Mouse (Mus musculus): ENCODE results near the gene Eya3.
"Not testable (repeated sequence)": the region's sequence is repeated elsewhere in the genome, so short reads cannot be mapped to it uniquely, and the experiment has no call there.

The Eya3 gene

DNA sequence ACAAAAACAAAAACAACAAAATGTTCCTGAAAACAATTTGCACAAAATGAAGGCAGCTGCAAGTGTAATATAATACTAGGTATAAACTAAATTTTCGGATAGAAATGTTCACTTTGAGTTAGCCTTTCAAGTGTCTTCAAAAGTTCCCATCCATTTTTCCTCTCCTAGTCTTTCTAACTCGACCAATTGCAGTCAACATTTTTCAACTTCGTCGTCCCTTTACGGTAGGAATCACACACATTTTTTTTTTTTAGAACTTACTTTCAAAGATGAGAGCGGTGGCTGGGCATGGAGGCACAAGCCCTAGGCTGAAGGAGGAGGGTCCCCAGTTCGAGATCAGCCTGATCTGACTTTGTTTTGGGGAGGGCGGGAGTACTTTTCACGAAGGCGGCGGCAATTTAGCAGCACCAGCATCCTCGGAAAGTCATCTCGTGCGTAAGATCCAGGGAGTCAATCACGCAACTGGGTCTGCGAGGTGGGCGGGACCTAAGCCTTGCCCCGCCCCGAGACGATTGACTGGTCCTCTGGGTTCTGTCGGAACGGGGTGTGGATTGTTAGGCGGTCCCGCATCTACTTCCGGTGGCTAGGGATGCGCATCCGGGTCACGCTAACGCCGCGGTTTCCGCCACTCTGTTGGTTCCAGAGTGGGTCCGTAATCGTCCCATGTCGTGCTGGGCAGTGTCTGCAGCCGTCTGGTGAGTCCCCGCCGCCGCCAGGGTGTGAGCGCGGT is at the start of gene Eya3:
Gene Eya3 (plus strand): TSS at position 527 of the 730 bp plus-strand sequence.
- DNase-seq (ENCODE audit: low spot score in 2 of 2), result peak; percentile 89 to 91

DNA sequence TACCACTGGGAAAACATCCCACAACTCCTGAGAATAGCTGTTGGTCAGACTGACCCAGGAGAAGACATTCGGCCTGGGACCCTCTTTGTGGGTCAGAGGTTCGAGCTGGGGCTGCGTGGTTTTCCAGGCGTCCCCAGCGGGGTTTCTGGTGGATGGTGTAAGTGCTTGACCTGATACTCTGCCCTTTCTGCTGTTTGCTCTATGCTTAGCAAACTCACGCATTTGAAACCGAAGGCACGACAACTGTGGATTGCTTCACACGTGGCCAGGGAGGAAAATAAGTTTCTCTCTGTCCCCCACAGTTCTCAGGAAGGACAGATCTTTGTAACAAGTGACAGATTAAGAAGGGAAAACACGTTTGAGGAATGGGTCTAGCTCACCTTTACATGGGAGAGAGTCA is 48.1 kb upstream of the Eya3 start:
- DNase-seq (ENCODE audit: low spot score in 2 of 2), result no peak

DNA sequence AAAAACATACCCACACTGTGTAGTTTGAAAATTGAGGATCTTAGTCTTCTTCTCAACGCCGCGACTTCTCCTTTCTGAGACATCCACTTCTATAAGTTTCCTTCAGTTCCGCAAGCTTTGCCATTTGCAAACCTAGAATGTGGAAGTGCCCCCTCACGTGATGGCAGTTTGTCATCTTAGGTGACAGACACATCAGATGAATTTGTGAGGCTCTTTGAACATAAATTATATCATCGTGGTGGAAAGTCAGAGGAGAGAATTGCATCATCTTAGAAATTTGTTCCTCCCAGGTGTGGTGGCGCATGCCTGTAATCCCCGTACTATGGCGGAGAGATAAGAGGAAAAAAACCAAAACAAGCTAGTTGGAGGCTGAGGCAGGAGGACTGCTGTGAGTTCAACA is 45.8 kb upstream of the Eya3 start:
- DNase-seq (ENCODE audit: low spot score in 2 of 2), result no peak

DNA sequence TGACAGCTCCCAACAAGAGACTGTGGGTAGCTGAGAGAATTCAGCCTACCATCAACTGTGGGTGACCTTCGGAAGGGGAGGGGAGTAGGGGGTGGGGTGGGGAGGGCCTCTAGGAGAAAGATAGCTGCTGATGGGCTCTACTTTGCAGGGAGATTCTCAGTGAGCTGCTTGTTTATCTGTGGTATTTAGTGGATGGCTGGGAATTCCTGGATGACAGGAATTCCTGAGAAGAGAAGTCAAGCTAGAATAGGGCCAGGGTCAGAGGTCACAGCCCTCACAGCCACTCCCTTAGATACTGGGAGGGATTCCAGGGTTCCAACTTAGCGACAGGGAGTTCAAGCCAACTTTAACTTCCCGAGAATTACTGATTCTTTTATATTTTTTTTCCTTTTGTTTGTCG is 44.6 kb upstream of the Eya3 start:
- no peak for DNase-seq (ENCODE audit: low spot score in 2 of 2)

DNA sequence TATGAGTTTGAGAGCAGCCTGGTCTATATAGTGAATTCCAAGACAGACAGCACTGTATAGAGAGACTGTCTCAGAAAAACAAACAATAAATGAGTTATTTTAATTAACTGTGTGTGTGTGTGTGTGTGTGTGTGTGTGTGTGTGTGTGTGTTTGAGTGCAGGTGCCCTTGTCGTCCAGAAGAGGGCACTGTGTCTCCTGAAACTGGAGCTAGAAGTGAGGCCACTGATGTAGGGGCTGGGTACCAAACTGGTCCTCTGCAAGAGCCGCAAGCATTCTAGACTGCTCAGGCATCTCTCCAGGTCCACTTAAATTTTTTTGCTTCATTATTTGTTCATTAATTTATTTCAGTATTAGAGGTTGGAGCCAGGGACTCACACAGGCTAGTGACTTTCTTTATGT is 39.9 kb upstream of the Eya3 start:
- DNase-seq (ENCODE audit: low spot score in 2 of 2), result no peak

DNA sequence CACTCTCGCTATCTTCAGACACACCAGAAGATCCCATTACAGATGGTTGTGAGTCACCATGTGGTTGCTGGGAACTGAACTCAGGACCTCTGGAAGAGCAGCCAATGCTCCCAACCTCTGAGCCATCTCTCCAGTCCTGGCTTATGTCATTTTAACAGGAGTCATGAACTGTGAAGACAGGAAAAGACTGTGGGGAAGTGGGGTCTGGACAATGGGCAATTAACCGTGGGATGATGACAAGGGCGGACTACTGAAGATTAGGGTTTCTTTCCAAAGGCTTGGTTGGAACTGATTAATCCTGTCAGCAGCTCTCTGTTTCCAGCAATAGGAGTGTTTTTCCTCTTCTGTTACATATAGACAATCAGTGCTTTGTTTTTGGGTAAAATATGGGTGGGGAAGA is 39.0 kb upstream of the Eya3 start:
- no peak for DNase-seq (ENCODE audit: low spot score in 2 of 2)

DNA sequence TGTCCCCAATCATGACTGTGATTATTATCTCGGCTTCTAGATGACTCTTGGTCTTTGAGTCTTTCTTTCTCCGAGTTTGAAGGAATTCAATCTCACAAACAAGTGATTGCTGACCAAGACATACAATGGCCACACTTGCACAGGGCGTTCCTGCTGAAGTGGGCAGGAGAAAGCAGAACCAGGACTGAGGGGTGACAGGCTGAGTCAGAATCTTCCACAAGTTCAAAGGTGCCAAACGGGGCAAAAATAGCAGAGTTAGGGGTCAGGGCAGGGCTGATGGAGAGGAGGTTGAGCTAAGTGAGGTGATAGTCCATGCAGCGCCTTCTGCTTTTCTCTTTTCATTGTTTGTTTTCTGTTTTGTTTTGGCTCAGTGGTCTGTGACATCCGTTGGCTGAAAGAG is 38.3 kb upstream of the Eya3 start:
- no peak for DNase-seq (ENCODE audit: low spot score in 2 of 2)

DNA sequence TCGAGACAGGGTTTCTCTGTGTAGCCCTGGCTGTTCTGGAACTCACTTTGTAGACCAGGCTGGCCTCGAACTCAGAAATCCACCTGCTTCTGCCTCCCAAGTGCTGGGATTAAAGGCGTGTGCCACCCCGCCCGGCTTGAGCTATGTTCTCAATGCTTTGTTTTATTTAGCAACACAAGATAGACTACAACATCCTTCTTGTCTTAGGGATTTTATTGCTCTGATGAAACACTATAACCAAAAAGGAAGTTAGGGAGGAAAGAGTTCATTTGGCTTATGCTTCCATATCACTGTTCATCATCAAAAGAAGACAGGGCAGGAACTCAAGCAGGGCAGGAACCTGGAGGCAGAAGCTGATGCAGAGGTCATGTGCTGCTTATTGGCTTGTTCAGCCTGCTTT is 37.5 kb upstream of the Eya3 start:
- DNase-seq (ENCODE audit: low spot score in 2 of 2), result not testable (repeated sequence)

DNA sequence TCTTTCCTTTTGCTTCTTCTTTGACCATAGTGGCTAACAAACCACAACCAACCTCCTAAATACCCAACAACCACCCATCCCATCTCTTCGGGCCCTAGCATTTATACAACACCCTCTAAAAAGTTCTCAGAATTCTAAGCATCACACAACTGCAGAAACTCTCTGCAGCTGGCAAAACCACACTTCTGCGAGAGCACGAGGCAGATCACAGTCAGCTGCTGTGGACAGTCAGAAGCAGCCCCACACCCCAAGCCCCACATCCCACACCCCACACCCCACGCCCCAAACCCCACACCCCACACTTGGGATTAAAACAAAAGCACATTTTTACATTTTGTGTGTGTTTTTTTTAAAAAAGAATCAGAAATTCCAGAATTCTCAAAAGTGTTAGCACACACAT is 35.3 kb upstream of the Eya3 start:
- DNase-seq (ENCODE audit: low spot score in 2 of 2), result no peak

DNA sequence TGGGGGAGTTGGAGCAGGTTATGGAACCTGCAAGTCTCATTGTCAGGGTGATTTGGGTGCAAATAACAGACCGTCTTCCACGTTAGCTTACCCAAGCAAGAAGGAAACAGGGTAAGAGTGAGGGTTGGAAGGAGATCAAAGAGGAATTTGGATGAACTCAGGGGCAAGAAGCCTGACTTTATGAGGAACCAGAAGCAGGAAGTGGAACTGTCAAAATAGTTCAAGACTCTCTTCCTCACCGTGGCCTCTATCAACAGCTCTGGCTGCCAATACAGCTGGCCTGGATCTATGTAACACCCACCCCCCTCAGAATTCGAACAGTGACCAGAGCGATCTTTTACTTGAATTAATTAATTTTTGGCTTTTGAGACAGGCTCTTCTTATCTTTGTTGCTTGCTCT is 33.0 kb upstream of the Eya3 start:
- DNase-seq (ENCODE audit: low spot score in 2 of 2), result no peak

DNA sequence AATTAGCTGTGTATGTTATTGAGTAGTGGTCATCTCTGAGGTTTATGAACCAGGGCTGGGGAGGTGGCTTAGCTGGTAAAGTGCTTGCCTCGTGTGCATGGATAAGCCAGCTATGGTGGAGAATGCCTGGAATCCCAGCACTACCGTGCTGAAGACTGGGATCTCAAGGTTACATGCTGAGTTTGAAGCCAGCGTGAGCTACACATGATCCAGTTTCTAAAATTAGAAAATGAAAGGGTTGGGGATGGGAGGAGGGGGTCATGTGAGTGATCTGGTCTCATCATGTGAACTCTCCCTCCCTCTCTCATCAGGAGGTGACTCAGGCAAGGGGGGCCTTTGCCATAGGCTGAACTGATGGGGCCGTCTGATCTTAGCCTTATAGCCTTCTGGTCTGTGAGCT is 30.6 kb upstream of the Eya3 start:
- DNase-seq (ENCODE audit: low spot score in 2 of 2), result no peak

DNA sequence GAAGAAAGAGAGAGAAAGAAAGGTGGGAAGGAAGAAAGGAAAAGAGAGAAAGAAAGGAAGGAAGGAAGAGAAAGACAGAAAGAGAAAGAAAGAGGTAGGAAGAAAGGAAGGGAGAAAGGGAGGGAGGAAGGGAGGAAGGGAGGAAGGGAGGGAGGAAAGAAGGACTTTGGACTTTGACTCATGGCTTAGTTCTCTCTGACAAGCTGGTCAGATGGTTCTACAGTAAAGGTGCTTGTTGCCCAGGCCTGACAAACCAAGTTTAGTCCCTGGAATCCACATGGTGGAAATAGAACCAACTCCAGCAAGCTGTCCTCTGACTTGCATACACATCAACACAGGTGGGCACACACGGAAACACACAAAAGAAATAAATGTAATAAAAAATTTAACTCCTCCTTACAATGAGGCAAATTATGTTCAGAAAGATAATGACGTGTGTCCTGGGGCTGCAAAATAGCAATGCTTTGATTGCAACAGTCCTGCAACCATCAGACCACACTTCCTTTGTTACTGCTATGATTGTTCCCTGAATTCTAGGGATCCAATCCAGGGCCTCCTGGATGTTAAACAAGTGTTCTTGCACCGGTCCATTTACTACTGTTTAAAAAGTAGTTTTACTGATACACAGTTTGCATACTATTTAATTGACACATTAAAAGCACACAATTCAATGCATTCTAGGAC is 28.3 kb upstream of the Eya3 start:
- DNase-seq (ENCODE audit: low spot score in 2 of 2), result no peak

DNA sequence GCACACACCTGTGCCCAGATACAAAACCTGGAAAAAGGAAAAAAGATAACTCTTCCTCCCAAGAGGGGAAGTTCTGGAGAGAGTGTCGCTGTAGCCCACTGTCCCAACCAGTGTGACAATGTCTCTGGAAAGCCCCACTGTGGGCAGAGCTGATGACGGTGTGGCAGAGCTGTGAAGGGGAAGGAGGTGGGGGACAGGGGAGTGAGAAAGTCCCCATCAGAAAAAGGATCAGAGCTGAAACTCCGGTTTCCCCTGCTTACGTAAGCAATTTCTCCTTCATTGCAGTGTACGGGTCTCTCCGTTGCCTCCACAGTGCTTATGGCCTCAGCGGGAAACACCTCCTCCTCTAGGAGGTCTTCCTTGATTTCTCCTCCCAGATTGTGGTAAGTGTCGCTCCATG is 27.5 kb upstream of the Eya3 start:
- DNase-seq (ENCODE audit: low spot score in 2 of 2), result no peak

DNA sequence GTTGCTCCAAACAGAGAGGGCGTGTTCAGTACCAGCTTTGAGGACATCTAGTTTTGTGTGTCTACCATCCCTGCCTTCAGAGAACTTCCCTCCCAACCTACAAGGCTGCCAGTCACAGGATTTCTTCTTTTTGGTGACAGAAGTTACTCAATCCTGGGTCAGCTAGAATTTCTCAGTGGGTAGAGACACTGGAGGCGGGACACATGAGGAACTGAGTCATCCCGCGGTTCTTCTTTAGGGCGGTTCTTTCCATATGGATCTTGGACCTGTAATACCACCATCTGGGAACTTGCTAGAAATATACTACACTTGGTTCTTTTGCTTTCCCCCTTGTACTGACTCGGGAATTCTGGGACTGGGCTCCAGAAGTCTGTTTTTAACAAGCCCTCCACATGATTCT is 20.9 kb upstream of the Eya3 start:
- DNase-seq (ENCODE audit: low spot score in 2 of 2), result no peak

DNA sequence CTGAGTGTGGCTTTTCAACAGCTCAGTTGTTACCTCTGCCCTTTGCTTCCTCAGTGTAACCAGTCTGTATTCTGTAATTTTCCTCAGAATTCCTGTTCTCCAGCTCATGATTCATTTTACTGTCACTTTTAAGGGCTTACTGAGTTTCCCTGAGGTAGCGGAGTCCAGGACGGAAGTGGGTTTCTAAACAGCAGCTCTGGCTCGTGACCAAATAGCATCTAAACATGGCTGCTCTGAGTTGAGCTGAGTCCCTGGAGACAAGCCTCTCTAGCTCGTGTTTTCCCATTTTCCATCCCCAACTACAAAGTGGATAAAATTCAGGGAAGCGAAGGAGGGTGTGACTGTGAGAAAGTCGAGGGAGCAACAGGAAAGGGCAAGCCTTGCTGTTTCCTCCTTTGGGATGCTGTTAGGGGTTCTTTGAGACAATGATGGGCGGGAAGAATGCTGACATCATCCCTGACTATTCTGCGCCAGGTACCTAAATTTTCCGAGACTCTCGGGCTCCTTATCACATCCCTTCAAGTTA is 19.9 kb upstream of the Eya3 start:
- DNase-seq (ENCODE audit: low spot score in 2 of 2), result no peak

DNA sequence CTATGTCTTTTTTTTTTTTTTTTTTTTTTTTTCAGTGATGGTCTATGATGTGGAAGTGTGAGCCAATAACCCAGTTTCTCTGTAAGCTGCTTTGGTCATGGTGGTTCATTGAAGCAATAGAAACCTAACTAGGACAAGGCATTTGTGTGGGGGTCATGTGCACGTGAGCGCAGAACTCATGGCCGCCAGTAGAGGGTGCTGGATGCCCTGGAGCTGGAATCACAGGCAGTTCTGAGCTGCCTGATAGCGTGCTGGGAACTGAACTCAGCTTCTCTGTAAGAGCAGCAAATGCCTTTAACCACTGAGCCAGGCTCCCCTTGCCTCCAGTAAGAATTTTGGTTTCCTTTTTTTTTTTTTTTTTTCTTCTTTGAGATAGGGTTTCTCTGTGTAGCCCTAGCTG is 18.7 kb upstream of the Eya3 start:
- no peak for DNase-seq (ENCODE audit: low spot score in 2 of 2)

DNA sequence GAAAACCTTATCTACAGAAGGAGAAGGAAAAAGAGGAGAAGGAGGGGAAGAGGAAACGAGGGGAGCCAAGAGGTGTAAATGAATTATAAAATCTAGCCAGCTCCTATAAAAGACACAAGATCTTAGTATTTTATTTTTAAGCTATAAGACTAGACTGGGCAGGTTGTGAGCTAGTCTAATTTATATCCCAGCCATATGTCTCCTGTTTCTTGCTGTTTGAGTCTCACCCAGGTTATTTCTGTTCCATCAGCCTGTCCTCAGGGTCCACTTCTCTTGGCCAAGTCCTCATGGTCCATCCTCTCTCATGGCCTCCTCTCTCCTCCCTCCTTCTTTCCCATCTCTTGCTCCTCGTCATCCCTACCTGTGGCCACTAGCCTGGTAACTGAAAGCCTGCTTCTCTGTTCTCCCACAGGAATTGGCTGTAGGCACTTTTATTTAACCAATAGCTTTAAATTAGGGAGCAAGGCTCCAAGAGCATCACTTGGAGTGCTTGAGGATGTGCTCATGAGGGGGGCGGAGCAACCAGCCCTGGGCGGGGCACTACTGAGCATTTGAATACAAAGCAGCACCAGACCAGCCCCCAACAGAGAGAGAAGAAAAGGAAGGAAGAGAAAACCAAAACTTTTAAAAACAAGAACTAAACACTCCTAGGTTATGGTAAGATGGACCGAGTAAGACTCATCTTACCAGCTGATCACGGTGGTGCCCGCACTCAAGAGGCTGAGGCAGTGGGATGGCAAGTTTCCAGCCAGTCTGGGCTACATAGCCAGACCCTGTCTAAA is 17.3 kb upstream of the Eya3 start:
- no peak for DNase-seq (ENCODE audit: low spot score in 2 of 2)

DNA sequence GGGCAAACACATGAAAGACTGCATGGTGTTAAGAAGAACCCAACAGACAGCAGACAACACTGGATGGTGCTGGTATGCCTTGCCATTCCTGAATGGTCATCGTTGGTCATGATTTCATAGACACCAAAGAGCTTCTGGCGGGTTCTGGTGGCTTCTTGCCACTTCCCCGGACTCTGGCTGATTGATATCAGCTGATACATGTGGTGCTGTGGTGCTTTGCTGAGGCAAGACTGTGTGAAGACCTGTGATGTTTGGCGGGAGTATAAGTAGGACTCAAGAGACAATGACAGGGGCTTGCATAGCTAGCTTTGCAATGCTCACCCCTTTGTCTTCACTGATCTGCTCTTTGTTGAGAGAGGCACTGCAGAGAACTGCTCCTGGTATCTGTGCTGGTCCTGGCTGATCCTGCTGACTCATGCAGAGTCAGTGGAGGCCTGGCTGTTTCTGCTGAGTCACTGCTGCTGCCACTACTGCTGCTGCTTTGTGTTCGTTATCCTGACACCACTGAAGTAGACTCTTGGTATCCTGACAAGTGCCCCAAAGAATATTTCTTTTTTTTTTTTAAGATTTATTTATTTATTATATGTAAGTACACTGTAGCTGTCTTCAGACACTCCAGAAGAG is 14.6 kb upstream of the Eya3 start:
- DNase-seq (ENCODE audit: low spot score in 2 of 2), result no peak

DNA sequence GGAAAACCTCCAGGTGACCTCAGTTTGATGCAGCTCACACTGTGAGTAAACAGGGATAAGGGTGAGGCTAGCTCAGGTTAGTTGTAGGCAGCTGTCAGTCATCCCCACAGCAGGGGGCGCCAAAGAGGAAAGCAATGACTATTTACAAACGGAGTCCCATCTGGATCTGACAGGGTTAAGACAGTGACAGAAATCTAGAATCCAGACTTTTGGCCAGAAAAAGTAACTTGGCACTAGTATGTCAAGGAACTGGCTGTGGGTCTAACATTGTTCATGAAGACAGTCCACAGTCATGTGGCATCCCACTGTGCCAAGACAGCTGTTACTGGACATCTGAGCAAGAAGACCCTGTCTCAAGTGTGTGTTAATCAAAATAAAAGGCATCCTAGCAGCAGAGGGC is 10.0 kb upstream of the Eya3 start:
- DNase-seq (ENCODE audit: low spot score in 2 of 2), result no peak

DNA sequence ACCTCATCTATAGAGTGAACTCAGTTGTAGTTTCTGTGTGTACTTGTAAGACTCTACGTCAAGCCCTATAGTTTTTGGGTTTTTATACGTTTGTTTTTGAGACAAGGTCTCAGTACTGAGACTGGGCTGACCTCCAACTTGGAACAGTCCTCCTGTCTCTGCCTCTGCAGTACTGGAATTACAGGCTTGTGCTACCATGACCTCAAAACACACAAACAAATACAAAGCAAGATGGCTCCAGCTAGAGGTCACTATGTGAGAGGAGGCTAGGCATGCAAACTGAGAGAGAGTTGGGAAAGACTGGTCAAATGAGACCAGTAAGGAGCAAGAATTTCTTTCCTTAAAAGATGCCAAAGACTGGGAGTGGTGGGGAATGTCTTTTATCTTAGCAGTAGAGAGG is 2.8 kb upstream of the Eya3 start:
- no peak for DNase-seq (ENCODE audit: low spot score in 2 of 2)

DNA sequence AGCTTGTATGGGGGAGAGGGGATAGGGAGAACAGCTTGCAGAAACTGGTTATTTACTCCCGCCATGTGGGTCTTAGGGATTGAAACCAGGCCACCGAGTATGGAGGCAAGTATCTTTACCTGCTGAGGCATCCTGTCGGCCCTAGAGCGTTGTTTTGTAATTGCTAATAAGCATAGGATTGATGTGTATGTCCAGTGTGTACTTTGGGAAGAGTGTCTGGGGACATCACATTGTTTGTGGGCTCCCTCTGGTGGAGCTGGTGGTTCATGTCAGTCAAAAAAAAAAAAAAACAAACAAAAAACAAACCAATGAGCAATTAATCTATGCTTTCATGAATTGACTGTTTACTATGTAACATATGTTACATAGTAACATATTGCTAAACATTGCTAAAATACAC is 2.2 kb upstream of the Eya3 start:
- no peak for DNase-seq (ENCODE audit: low spot score in 2 of 2)

DNA sequence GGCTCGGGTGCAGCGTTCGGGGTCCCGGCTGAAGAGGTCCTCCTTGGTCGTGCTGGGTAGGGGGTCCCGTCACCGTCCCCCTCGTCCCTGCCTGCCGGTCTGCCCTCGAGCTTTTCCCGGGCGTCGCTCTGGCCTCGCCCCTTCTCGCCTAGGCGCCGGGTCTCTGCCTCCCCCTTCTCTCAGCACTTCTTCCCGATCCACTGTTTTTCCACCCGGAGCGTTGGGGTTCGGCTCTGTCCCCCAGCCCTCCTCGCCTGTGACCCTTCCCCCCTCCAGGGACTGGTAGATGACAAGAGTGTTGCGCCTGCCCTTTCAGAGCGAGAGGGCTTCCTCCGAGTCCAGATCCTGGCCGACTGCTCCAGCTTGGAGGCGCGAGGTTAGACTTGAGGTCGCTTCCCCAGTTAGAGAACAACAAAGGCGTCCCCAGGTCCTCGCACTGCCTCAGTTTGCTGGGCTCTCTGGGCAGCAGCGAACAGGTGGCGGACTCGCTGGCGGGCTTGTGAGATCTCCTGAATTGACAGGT is 465 bp downstream of the Eya3 start:
- no peak for DNase-seq (ENCODE audit: low spot score in 2 of 2)
